Mouse (Mus musculus) hindbrain, embryonic 12.5 days (tissue): ENCODE results near the gene Bsdc1. TPM values are rescaled to one million over a fixed set of nuclear protein-coding genes. Genes with fewer than 3 reads are reported as not detected.
"Not testable (repeated sequence)": the region's sequence is repeated elsewhere in the genome, so short reads cannot be mapped to it uniquely, and the experiment has no call there.

ENCODE experiments used
- ATAC-seq: fragments of 200-750 bp; cut with Nextera tagmentation; 2 replicates; pipeline ENCODE4 v1.8.0; 2017; ENCODE audit warnings: moderate TSS enrichment; ENCODE audit not compliant: low FRiP score
- H3K27ac ChIP-seq: fragments of 300-500 bp; sonication (generic); 2 replicates; pipeline ENCODE4 v1.5.1; 2016; ENCODE audit warnings: mild to moderate bottlenecking
- H3K27me3 ChIP-seq: fragments of 300-500 bp; sonication (generic); 2 replicates; pipeline ENCODE4 v1.6.1; 2016; ENCODE audit warnings: mild to moderate bottlenecking
- H3K36me3 ChIP-seq: fragments of 300-500 bp; sonication (generic); 2 replicates; pipeline ENCODE4 v1.6.1; 2016; ENCODE audit warnings: mild to moderate bottlenecking
- H3K4me1 ChIP-seq: fragments of 300-500 bp; sonication (generic); 2 replicates; pipeline ENCODE4 v1.6.1; 2016
- H3K4me2 ChIP-seq: fragments of 300-500 bp; sonication (generic); replicated peaks from 2 replicates; pipeline ENCODE4 v1.6.1; 2016; ENCODE audit warnings: mild to moderate bottlenecking
- H3K4me3 ChIP-seq: fragments of 300-500 bp; sonication (generic); 2 replicates; pipeline ENCODE4 v1.5.1; 2016; ENCODE audit warnings: mild to moderate bottlenecking
- H3K9ac ChIP-seq: fragments of 300-500 bp; sonication (generic); 2 replicates; pipeline ENCODE4 v1.6.1; 2016; ENCODE audit warnings: mild to moderate bottlenecking, moderate library complexity
- H3K9me3 ChIP-seq: fragments of 300-500 bp; sonication (generic); replicated peaks from 2 replicates; pipeline ENCODE4 v1.6.1; 2016; ENCODE audit warnings: mild to moderate bottlenecking
- WGBS: fragments of 180-500 bp; shearing (Covaris S2); methylation state at CpG from one replicate; pipeline ENCODE4 v1.1.7; 2016; 5-methylcytosine and 5-hydroxymethylcytosine counted together
- polyA plus RNA-seq: library from polyadenylated mRNA; unstranded; fragments of >200 nt; fragmentation: Nextera tagmentation; extraction: Ambion mirVana; gene quantifications from 2 replicates; pipeline ENCODE4 v1.2.1, GENCODE M21; 2016

Gene Bsdc1
- polyA plus RNA-seq, 1 experiment from 2014 or later, result 33.0 TPM

- H3K27ac ChIP-seq, H3K9me3 ChIP-seq, H3K9ac ChIP-seq, H3K4me2 ChIP-seq, H3K4me1 ChIP-seq, ATAC-seq, H3K4me3 ChIP-seq, H3K27me3 ChIP-seq: not testable (repeated sequence)
- H3K36me3 ChIP-seq, result peaks cover 80% of the 10 kb centered on the region
- WGBS, result 95% methylated on average over 6 of the region's 6 CpGs
These were observed 67.5 kb downstream of the Bsdc1 start for GRCm38 (mm10) chr4:129528901-129529300.

Other genes starting within 250 kb of the Bsdc1 start
- 6.0 and 6.4 TPM in 2 replicates for gene C77080, start 200.2 kb upstream of the Bsdc1 start, polyA plus RNA-seq
- gene Sync, start 174.0 kb upstream of the Bsdc1 start, polyA plus RNA-seq, result 1.7 and 1.8 TPM in 2 replicates
- gene Rbbp4, start 126.2 kb upstream of the Bsdc1 start, polyA plus RNA-seq, result 465 and 467 TPM in 2 replicates
- gene Zbtb8os, start 125.9 kb upstream of the Bsdc1 start, polyA plus RNA-seq, result 33.3 and 33.8 TPM in 2 replicates
- 16.1 and 17.7 TPM in 2 replicates for gene Zbtb8a, start 83.5 kb upstream of the Bsdc1 start, polyA plus RNA-seq
- 6.0 and 6.4 TPM in 2 replicates for gene Zbtb8b, start 20.7 kb upstream of the Bsdc1 start, polyA plus RNA-seq
- gene Tssk3, start 29.4 kb downstream of the Bsdc1 start, polyA plus RNA-seq, result not detected in 2 replicates
- 0.46 TPM in 1 of 2 replicates, not detected in the other for gene Fam229a, start 29.6 kb downstream of the Bsdc1 start, polyA plus RNA-seq
- 1,978 and 2,031 TPM in 2 replicates for gene Marcksl1, start 52.0 kb downstream of the Bsdc1 start, polyA plus RNA-seq
- 168 and 178 TPM in 2 replicates for gene Hdac1, start 81.1 kb downstream of the Bsdc1 start, polyA plus RNA-seq
- 6.4 and 7.1 TPM in 2 replicates for gene Lck, start 112.1 kb downstream of the Bsdc1 start, polyA plus RNA-seq
- 1.7 and 2.5 TPM in 2 replicates for gene Fam167b, start 117.0 kb downstream of the Bsdc1 start, polyA plus RNA-seq
- 187 and 204 TPM in 2 replicates for gene Eif3i, start 139.1 kb downstream of the Bsdc1 start, polyA plus RNA-seq
- gene Tmem234, start 139.1 kb downstream of the Bsdc1 start, polyA plus RNA-seq, result 164 and 174 TPM in 2 replicates
- 2.4 and 3.1 TPM in 2 replicates for gene Dcdc2b, start 152.7 kb downstream of the Bsdc1 start, polyA plus RNA-seq
- 30.0 and 31.8 TPM in 2 replicates for gene Iqcc, start 157.5 kb downstream of the Bsdc1 start, polyA plus RNA-seq
- 85.9 and 91.5 TPM in 2 replicates for gene Ccdc28b, start 162.4 kb downstream of the Bsdc1 start, polyA plus RNA-seq
- gene Txlna, start 179.5 kb downstream of the Bsdc1 start, polyA plus RNA-seq, result 90.8 and 91.1 TPM in 2 replicates
- gene Kpna6, start 211.2 kb downstream of the Bsdc1 start, polyA plus RNA-seq, result 16.0 and 18.8 TPM in 2 replicates
- gene Tmem39b, start 235.3 kb downstream of the Bsdc1 start, polyA plus RNA-seq, result 15.0 and 16.4 TPM in 2 replicates